Mouse (Mus musculus) lung, postnatal 10 days (tissue): ENCODE data around the gene Ubtf.
A peak's percentile ranks its signal among the peaks of the same experiment; 100 is the strongest.
"Not testable (repeated sequence)": the region's sequence is repeated elsewhere in the genome, so short reads cannot be mapped to it uniquely, and the experiment has no call there.

ENCODE experiments used
- DNase-seq: peaks from one replicate; pipeline ENCODE4 v3.0.0; 2021

The Ubtf gene

DNA sequence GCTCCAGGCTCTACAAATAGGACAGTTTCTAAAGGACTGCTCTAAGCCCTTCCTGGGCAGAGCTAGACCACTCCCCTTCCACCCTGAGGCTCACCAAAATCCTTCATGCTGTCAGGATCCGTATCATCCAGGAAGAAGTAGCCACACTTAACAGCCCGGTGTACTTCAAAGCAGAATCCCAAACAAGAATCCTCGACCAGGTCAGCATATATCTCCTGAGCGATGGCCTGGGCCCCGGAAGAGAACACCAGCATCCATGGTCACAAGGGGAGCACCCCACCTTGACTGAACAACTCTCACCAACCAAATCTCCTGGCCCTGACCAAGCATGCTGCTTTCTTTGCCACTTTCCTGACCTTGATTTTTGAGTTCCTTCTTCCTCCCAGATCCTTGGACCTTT lies 25.1 kb downstream of the Ubtf start:
- DNase-seq: no peak

DNA sequence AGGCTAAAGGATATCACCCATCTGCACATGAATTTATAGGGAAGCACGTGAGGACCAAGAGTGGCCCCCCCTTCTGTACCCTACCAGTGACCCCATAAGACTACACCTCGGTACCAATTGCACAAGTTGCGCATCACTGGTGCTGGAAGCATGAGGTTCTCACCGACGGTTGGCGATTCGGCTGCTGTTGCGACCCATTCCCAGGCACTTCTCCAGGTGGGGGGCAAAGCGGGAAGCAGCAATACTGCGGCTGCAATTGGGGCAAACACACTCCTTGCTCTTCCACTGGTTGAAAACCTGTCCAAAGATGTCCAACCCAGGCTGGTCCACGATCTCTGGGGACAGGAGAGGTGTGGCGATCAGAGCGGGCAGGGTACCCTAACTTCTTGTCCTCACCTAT lies 25.6 kb downstream of the Ubtf start:
- no peak for DNase-seq

DNA sequence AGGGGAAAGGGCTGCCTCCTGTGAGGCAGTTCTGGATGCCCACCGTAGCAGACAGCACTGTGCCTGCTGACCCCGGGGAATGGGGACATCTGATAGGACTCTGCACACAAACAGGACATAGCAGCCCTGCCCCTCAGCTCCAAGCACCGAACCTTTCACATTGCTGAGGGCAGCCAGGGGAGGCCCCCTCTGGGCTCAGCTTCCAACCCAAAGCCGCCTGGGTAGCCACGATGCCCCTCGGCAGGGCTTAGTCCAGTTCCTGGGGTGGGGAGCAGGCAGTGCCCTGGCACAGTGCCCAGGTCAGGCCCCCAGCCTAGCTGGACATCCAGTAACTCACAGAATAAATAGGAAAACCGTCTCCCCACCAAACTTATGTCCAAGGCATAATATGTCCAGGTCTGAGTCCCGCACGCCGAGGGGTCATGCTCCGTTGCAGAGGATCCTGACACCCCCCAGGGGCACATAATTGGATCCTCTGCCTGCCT lies 28.4 kb downstream of the Ubtf start:
- no peak for DNase-seq

DNA sequence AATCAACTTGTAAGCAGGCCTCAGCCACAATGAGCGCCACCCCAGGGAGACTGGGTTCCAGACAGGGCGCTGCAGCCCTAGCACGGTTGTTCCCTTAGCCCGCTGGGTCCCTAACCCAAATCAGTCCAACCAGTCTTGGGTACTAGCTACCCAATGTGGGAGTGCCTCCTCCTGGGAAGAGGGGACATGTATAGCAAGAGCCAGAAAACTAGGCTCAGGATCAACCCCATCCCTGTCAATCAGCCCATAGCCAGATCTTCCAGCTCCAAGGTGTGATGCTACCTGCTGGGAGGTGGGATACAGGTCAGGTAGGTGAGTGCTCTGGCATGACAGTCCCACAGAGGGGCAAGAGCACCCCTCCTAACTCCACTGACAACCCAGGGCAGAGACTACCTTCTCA lies 29.4 kb downstream of the Ubtf start:
- no peak for DNase-seq

DNA sequence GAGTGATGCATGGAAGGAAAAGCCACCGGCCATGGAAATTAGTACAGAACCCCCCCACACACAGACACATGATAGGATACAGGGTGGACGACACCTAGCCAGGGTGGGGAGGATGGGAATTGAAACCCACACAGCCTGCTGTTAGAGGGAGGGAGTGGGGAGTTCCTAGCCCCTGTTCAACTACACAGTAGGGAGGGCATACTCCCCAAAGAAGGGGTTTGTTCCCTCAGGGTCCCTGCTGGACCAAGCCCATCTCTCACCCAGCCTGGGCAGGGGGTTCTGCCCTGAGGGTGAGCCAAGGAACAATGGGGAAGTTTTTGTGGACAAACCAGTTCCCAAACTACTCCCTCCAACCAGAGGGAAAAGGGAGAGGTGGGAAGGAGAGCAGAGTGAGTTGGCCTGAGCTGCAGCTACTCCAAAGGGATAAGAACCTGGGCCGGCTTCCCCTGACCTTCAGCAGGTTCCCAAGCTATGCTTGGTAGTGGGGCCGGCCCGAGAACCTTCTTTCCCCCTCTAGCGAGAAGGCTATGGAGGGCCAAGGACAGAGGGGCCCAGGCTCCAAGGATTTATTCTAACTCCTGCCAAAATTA lies 29.9 kb downstream of the Ubtf start:
- no peak for DNase-seq

DNA sequence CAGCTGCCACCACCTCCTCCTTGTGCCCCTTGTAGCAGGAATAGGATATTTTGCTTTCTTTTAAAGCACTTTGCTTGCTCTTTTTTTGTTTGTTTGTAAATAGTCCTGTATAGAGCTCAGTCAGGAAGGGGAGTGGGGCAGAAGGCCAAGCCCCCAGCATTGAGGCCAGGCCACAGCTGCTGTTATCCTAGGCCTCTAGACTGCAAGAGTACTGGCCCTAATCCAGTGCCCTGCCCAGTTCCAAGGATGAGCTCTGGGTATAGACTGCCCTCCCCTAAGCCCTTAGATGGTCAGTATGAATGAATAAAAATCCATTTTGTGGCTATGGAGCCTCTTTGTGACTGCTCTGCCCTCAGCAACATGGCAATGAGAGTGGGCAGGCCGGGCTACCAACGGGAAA lies 30.6 kb downstream of the Ubtf start:
- DNase-seq: peak; percentile 59

DNA sequence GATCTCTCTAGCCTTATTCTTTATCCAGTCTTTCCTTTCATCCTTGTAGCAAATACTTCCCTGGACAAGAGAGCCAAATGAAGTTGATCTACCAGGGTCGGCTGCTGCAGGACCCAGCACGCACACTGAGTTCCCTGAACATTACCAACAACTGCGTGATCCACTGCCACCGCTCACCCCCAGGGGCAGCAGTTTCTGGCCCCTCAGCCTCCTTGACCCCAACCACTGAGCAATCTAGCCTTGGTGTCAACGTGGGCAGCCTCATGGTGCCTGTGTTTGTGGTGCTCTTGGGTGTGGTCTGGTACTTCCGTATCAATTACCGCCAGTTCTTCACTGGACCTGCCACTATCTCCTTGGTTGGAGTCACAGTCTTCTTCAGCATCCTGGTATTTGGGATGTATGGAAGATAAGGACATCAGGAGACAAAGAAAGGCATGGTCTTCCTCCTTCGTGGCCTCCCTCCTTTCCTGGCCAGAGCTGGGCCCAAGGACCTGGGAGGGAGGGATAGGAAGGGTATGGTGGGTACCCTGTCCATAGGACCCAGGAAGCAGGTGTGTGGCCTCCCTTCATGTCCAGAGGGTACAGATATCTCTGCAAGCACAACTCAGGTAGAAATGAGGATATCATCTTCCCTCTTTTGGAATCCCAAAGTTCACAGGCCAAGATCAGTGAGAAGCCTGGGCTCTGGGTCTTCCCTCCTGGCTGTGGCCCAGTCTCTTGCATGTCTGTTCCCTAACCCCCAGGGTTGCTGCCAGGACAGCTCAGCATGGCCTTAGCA lies 31.3 kb downstream of the Ubtf start:
- no peak for DNase-seq

DNA sequence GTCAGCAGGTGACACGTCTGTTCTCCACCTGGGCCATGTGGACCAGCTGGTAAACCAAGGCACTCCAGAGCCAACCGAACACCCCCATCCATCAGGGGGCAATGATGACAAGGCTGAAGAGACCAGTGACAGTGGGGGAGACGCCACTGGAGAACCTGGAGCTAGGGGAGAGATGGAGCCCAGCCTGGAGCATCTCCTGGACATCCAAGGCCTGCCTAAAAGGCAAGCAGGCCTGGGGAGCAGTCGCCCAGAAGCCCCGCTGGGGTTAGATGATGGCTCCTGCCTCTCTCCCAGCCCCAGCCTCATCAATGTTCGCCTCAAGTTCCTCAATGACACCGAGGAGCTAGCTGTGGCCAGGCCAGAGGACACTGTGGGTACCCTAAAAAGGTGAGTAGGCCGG lies 32.1 kb downstream of the Ubtf start:
- DNase-seq: no peak

DNA sequence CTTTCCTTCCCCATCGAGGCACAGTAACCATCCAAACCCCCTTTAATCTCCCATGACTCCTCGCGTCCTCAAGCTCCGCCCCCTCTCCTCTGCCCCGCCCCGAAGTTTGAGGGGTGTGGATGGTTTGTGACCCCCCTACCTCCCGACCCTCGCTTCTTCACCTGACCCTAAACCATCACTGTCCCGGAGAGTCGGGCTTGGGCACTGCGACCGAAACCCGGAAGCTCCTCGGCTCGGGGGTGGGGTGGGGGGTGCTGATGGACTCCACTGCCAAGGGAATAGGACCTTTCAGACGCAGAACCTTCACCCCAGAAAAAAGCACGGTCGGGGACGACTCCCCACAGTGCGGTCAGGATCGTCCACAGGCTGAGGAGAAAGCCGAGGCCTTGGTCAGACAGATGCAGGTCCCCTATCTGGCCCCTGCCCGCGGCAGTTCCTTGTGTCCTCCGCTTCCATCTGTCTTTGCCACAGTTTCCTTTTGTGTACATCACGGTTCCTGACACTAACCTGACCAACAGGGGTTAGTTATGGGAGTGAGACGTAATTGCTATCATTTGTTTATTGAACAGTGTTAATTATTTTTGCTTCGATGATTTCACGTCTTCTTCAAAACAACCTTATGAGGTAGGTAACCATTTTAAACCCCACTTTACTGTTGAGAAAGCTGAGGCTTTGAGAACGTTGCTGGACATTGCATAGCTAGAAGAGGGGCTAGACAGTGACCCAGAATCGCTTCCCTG lies 34.3 kb downstream of the Ubtf start:
- DNase-seq: no peak

DNA sequence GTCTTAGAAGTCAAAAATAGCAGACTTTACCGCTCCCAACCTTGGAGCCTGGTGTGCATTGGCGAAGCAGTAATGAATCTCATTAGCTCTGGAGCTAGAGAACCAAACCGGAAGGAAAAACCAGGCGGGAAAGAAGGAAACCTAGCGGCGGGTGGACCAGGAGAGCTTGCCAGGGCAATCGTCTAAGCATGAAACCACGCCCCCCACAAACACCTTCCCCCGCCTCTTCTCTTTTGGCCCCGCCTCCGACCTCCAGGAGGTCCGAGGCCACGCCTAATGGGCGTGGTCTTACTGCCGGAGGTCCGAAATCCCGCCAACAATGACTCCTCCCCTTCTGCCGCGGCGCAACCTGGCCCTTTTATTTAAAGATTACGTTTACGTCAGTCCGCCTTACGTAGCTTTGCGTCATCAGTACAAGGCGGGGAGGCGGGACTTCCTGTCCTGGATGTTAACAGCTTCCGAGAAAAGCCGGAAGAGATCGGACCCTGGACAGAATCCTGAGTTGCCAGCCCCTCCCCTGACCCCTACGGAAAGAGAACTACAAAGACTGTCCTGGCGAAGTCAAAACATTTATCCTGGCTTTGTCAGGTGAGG lies 34.9 kb downstream of the Ubtf start, which contains the start of gene Tmub2:
Gene Tmub2 (plus strand): TSS at position 431 of the 594 bp plus-strand sequence.
- DNase-seq: peak; percentile 98

DNA sequence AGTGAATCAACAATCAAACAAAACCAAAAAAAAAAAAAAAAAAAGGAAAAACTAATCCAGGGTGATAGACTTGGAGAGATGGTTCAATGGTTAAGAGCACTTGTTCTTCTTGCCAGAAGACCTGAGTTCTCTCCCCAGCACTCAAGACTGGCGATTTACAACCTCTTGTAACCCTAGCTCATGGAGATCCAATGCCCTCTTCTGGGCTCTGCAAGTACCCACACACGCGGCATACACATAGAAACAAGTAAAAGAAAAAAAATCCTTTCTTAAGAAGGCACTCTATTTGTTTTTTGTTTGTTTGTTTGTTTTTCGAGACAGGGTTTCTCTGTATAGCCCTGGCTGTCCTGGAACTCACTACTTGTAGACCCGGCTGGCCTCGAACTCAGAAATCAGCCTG lies 35.6 kb downstream of the Ubtf start:
- DNase-seq: no peak

DNA sequence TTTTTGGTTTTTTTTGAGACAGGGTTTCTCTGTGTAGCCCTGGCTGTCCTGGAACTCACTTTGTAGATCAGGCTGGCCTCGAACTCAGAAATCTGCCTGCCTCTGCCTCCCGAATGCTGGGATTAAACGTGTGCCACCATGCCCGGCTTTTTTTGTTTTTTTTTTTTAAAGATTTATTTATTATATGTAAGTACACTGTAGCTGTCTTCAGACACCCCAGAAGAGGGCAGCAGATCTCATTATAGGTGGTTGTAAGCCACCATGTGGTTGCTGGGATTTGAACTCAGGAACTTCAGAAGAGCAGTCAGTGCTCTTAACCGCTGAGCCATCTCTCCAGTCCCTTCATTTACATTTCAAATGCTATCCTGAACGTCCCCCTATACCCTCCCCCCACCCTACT lies 39.3 kb downstream of the Ubtf start:
- not testable (repeated sequence) for DNase-seq

DNA sequence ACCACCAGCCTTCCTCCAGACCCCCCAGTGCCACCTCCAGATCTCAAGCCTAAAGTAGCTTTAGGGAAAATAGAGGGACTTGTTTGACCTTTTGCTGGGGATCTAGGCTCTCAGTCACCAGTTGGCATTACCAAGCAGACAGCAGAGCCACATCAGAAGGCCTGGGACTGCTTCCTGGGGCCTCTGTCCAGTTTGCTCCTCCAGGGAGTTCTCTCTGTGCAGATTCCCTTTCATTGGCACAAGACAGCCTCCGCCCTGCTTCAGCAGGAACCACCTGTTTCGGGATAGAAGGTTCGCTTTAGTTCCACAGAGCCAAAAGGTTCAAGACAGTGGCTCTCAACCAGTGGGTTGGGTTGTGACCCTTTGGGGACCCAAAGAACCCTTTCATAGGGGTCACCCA lies 39.9 kb downstream of the Ubtf start:
- no peak for DNase-seq

DNA sequence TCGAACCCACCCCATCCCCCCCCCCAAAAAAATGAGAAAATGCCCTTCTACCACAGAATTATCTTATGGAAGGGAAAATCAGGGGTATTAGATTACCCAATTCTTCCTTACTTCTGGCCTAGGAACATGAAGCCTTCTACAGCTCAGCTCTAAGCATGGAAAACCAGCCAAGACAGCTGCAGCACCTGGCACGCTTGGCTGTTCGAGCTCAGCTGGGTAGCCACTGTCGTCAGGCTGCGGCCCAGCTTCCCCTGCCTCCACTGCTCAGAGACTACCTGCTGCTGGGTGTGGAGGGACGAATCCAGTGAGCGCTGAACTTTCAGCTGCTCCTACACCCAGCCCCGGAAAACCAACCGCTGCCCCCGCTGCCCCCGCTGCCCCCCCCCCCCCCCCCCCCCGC lies 41.8 kb downstream of the Ubtf start:
- no peak for DNase-seq

DNA sequence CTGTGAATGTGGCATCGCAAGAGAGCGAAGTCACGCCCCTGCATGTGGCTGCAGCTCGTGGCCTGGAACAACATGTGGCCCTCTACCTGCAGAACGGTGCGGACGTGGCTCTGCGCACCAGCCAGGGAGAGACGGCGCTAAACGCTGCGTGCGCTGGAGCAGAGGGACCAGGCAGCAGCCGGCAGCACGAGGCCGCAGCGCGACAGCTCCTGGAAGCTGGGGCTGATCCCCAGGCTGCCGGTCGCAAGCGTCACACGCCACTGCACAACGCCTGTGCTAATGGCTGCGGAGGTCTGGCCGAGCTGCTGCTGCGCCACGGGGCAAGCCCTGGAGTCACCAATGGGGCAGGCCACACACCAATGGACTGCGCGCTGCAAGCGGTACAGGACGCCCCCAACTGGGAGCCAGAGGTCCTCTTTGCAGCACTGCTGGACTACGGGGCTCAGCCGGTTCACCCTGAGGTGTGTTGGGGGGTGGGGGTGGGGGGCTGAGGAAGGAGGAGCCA lies 43.1 kb downstream of the Ubtf start:
- peak; percentile 45 for DNase-seq

DNA sequence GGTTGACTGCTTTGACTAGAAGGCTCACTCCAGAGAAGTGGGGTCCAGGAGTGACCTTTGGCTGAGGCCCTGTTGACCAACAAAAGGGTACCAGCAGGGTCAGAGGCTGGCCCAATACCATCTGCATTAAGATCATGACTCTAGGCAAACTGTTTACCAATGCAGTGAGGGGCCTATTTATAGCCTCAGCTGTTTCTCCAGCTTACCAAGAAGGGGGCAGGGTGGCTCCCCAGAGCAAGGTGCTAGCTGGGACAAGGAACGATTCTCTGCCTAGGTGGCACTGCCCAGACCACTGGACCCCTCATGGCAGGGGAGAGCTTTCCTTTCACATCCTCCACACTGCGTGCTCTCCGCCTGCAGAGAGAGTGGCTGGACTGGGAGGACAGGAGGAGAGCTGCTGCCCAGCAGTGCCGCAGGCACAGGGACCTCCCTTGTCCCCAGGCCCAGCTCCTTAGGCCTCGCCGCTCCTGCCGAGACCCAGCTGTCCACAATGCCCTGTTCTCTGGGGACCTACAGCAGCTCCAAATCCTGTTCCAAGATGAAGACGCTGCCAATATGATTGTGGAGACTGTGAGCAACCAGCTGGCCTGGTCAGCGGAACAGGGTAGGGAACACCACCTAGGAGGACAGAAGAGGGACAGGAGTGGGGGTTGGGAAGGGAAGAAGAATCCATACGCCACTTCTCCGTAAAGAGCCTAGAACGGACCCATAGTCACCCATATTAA lies 50.9 kb downstream of the Ubtf start, which contains the start of gene Asb16:
Gene Asb16 (plus strand): TSS at position 224 of the 725 bp plus-strand sequence.
- DNase-seq: no peak

DNA sequence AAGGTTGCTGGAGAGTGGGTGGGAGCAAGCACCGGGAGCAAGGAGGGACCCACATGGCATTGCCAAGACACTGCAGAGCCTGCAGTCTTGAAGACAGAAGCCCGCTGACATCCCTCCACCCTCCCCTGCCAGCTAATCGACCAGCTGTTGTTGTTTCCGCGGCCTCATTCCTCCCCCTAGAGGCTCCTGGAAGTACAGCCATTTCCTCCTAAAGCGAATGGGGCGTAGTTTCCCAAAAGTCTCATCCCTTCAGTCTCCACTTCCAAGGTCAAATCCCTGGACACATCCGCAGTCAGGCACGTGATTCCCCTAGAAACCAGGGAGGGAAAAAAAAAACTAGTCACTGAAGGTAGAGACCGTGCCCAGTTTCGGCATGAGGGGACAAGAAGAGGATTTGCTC lies 52.1 kb downstream of the Ubtf start:
- DNase-seq: peak; percentile 90

DNA sequence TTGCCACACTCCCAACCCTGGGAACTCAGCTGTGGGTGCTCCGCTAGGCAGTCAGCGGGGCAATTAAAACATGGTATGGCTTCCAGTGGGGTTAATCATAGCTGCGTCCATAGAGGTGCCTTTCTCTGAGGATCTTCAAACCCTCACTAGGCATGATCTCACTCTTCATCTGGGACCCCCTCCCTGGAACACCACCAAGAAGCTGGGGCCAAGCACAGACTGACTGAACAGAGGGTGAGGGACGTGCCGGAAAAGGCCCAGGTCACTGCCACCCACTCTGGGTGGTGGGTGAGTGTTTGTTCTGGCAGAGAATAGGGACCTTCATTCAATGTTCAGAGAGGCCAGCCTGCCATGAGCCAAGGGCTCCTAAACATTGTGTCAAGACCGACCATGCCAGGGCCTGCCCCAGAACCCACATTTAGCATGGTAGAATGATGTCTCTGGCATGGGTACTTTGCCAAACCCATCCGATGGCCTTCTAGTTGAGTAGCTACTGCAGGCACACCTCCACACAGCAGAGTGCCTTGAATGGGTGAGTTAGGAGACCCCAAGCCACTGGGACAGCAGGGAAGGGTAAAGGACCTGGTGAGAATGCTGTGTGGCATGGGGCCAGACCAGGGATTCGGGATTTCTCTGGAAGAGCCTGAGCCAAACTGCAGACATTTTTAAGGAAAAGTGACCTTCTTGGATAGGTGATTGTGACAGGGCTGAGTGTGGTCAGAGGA lies 52.7 kb downstream of the Ubtf start:
- no peak for DNase-seq

DNA sequence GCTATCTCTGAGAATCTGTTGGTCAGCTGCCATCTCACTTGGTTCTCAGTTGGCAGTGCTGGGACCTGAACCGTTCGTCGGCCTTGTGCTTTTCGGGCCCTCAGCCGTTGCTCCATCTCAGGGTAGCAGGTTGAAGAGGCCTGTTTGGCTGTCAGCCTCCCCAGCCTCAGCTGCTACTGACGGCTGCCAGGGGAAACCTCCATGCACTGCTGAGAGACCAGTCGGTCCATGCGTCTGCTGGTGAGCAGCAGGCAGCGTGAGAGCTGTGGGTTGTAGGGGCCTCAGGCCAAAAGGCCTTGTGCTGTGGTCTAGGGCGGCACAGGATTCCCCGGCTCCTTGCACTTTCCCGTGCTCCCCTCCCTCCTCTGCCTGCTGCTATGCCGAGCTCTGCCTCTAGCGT lies 53.7 kb downstream of the Ubtf start:
- no peak for DNase-seq

DNA sequence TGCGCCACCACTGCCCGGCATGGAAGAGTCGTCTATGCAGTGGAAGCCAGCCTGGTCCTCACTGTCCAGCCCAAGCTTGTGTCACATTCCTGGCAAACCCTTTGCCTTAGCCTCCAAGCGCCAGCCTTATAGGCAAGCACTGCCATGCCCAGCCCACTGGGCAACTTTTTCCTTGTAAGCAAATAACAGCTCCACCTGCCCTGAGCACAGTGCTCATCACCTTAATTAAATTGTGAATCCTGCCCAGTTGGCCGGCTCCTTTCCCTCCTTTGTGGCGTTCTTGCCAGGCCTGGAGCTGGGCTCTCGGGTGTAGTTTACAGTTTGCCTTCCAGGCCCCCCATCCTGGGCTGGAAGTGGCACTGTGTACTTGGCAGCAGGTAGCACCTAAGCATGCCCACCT lies 56.3 kb downstream of the Ubtf start:
- DNase-seq: no peak

DNA sequence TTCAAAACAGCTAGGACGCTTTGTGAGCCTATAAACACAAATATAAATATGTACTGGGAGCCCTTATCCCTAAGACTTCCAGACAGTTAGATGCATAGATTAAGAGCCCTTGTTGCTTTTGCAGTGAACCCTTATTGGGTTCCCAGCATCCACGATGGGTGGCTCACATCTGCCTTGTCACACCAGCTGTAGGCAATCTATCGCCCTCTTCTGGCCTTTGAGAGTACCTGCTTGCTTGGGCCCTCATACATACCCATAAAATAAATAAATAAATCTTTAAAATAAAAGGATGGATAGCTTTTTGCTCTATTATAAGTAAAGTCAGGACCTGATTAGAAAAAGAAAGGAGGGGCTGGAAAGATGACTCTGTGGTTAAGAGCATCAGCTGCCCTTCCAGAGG lies 61.0 kb downstream of the Ubtf start:
- no peak for DNase-seq

DNA sequence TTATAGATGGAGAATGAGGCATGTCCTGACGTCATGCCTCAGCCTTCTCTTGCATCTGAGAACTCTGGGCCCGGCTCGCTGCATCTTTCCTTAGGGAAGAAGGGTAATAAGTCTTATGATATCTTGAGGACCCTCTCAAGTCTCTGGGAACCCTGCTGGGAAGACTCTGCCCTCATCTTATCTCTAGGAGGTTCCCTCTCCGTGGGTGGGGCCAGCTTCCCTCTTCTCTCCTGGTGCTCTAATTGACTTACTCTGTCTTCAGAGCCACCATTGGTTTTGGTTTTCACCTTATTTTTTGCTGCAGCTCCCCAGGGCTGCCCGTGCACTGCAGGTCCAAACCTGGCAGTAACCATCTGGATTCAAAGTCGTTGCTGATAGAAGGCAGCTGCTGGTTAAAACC lies 61.4 kb downstream of the Ubtf start:
- no peak for DNase-seq
